Mouse (Mus musculus) inflammation-experienced regulatory T-cells, adult 6 months (primary cell): ENCODE results near the gene Gm20890. TPM values are rescaled to one million over a fixed set of nuclear protein-coding genes. Genes with fewer than 3 reads are reported as not detected.
"Not testable (repeated sequence)": the region's sequence is repeated elsewhere in the genome, so short reads cannot be mapped to it uniquely, and the experiment has no call there.

Experiments used
- ATAC-seq: one replicate; pipeline ENCODE4 v1.8.0; 2017
- polyA plus RNA-seq, 3 experiments: library from polyadenylated mRNA; unstranded; fragments of 100-300 nt; shearing (Covaris generic); gene quantifications; one replicate each; pipeline ENCODE4 v1.2.1; 2017

Gene Gm20890
- not detected for polyA plus RNA-seq

- ATAC-seq: not testable (repeated sequence)
Measured at GRCm38 (mm10) chrY:26776699-26777098, at the start of gene Gm20890. Gene Gm20890, minus strand, starts transcription at chrY:26776799.
